Mouse (Mus musculus) adrenal gland, adult 18-20 months (tissue): ENCODE data around the gene Cx3cr1. TPM values are rescaled to one million over a fixed set of nuclear protein-coding genes. Genes with fewer than 3 reads are reported as not detected.
"Not testable (repeated sequence)": the region's sequence is repeated elsewhere in the genome, so short reads cannot be mapped to it uniquely, and the experiment has no call there.

Experiments
- DNase-seq, 2 experiments: peaks; one replicate each; pipeline ENCODE4 v3.0.0; 2021 to 2022; ENCODE audit warnings: low spot score in 2 of 2
- long read RNA-seq, 2 experiments: library from polyadenylated mRNA; stranded (forward); transcript quantifications; one replicate each; pipeline ENCODE4 v2.0.0; 2021
- total RNA-seq, 2 experiments: library from RNA; stranded (reverse); gene quantifications; 1 replicate in 1 of 2; 2 replicates in 1 of 2; pipeline ENCODE4 v1.2.3; 2021

The Cx3cr1 gene
- total RNA-seq: 1 to 10 TPM; 2.8 to 3.4 TPM
- long read RNA-seq, experiment 1, partial matches to known transcripts: 0 of 1 reads
- long read RNA-seq, experiment 1, other reads (novel, unspliced or antisense): 1 of 1 reads
- long read RNA-seq, experiment 2, partial matches to known transcripts: 0 of 14 reads
- long read RNA-seq, experiment 2, other reads (novel, unspliced or antisense): 14 of 14 reads

DNA sequence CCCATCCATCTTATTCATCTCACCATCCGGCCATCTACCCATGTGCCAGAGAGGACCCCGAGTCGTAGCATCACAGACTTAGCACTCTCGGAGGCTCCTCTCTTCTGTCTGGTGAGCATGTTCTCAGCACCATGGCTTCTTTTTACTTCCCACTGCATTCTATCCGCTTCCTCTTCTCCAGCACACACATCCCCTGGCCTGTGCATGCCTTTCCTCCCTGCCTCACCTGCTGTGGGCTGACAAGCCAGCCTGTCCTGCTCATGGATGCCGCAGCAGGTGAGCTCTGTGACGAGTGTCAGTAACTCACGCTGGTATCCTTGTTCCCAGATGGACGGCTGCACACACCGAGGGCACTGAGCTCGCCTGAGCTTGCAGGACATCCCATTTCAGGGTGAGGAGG lies at the start of gene Cx3cr1:
Cx3cr1 (minus strand) TSS at position 101 of the 400 bp plus-strand sequence.
- no peak for DNase-seq

DNA sequence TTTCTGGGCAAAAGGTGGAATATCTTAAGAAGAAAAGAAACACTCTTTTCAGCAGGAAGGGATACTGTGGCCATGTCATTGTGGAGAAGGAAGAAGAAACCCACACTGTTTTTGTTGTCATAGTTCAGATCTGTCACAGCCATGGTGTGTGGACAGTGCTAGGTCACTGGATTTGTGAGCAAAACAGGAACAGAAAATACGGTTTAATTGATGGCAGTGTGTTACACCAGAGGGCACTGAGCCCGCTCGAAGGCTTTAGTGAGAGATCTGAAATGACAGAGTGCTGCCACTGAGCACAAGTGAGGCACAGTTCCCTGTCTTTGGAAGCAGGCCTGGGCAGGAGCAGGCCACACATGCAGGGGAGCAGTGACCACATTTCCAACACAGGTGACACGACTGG lies 48.5 kb upstream of the Cx3cr1 start:
- DNase-seq: no peak

DNA sequence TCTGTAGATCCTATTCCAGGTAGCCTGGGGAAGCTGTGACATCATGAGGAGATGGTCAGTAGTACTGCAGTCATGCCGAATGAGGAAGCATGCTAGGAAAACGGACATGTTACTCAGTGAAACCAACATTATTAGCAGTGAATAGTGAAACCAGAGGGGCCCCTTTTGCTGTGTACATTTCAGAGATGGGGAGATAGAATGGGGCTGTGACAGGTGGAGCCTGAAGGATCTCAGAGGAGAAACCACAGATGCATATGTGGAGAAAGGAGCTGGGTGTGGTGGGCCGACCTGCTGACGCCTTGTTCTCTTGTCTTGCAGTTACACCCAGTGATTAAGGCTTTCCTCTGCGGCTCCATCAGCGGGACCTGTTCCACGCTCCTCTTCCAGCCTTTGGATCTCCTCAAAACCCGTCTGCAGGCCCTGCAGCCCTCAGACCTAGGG lies 46.5 kb upstream of the Cx3cr1 start:
- DNase-seq: no peak

GRCm38 (mm10) chr9:120115580-120115979 lies 45.9 kb upstream of the Cx3cr1 start:
- DNase-seq: no peak

DNA sequence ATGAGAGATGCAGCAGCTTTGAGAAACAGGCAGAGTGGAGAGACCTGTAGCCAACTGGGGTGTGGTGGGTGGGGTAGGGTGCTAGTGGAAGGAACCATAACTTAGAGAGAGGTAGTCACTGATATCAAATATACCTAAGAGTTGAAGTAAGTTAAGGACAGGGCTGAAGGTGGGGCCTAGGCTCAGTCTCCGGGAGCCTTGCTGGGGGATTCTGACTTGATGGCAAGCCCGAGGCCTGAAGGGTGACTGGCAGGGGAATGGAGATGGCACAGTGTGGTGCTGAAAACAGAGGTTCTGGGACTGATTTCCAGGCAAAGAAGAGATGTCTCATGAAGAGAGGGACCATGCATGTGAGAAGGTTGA lies 45.1 kb upstream of the Cx3cr1 start:
- DNase-seq: no peak

GRCm38 (mm10) chr9:120114051-120114788 lies 44.5 kb upstream of the Cx3cr1 start:
- no peak for DNase-seq

DNA sequence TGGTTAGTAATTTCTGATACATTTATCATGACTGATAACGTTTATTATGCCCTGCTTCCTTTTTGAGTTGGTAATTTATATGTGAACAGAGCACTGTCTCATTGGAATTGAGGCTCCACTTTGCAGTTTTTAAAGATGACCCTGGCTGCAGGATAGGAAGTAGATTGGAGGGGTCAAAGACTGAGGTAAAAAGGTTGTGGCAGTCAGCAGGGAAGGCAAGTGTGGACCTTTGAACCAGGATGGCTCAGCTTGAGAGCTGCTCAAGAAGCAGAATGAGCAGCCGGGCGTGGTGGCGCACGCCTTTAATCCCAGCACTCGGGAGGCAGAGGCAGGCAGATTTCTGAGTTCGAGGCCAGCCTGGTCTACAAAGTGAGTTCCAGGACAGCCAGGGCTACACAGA lies 43.8 kb upstream of the Cx3cr1 start:
- no peak for DNase-seq

DNA sequence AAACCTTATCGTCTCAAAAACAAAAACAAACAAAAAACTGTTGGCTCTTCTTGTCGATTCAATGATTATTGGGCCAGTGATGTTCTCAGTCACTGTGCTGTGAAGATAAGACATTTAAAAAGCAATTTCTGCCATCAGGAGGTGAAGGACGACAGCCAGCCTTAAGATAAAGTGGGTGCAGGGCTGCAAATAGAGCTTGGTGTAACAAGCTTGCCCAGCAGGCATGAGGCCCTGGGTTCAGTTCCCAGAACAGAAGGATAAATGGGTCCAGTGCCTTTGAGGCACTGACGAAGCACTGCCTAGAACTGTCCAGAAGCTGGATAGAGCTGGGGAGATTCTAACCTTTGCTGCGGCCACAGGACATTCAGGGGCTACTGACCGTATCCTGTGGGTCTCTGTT lies 42.8 kb upstream of the Cx3cr1 start:
- no peak for DNase-seq

DNA sequence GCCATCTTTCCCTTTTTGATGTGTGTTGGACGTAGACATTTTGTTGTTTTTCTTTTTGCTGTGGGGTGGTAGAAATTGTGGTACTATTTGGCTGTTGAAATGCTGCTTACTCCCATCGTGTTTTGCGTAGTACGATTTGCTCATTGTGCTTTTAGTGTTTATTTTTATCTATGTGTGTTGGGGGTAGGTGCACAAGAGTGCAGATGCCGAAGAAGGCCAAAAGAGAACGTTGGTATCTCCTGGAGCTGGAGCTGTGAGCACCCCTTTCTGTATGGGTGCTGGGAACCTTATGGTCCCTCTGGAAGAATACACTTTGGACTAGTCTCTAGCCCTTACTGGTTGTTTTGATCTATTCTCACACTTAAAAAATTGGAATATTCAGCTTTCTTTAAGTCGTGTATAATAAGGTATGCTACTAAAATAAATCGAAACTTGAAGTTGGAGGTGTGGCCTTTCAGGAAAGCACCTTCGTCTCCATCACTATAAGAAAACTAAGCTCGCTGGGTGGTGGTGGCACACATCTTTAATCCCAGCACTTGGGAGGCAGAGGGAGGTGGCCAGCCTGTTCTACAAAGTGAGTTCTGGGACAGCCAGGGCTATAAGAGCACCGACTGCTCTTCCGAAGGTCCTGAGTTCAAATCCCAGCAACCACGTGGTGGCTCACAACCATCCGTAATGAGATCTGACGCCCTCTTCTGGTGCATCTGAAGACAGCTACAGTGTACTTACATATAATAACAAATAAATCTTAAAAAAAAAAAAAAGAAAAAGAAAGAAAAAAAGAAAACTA lies 41.7 kb upstream of the Cx3cr1 start:
- DNase-seq: no peak

GRCm38 (mm10) chr9:120110211-120111018 lies 40.7 kb upstream of the Cx3cr1 start, which contains the start of gene Slc25a38:
Gene Slc25a38, plus strand, starts transcription at chr9:120110374.
- peak; percentile 90 for DNase-seq

GRCm38 (mm10) chr9:120108953-120109352 lies 39.3 kb upstream of the Cx3cr1 start:
- DNase-seq: not testable (repeated sequence)

DNA sequence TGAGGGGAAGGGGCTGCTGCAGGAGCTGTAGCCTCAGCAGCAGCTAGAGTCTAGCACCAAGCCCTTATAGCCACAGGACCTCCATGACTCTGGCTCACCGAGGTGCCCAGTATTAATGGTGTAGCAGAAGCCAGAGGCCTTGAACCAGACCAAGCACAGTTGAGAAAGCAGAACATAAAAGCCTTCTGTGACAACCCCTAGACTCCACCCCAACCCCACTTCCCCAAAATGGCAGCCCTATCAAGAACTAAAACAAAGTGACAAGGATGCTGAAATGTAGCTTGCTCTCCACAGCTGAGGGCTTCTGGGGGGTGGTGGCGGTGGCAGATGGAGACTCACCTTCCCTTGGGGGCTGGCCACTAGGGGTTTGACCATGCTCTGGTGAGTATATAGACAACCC lies 31.5 kb upstream of the Cx3cr1 start:
- no peak for DNase-seq

DNA sequence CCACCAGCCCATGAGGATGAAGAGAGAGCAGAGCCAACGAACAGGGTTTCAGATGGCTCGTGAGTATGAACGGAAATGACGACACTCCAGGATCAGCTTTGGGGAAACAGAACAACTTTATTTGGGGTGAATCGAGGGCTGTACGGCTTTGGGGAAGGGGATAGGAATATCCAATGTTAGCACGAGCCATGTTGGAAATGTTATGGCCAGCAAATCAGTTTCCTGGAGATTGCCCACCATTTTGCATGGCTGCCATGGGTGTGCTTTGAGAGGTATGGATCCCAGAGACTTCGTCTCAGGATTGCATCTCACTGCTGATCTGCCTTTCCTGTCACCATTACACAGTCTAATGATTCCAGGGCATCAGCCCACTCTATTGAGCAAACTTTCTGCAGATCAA lies 29.6 kb upstream of the Cx3cr1 start:
- no peak for DNase-seq

- peak; percentile 55 to 64 for DNase-seq
Measured at GRCm38 (mm10) chr9:120098682-120099081, 29.0 kb upstream of the Cx3cr1 start.

GRCm38 (mm10) chr9:120095886-120096285 lies 26.2 kb upstream of the Cx3cr1 start:
- DNase-seq: no peak

DNA sequence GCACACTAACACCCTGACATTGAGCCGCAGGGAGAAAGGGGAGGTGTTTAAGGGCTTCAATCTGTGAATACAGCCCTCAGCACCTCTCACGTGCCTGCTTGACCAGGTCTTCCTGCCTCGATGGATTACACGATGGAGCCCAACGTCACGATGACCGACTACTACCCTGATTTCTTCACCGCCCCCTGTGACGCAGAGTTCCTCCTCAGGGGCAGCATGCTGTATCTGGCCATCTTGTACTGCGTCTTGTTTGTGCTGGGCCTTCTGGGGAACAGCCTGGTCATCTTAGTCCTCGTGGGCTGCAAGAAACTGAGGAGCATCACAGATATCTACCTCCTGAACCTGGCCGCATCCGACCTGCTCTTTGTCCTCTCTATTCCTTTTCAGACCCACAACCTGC lies 24.0 kb upstream of the Cx3cr1 start:
- no peak for DNase-seq

GRCm38 (mm10) chr9:120091696-120092238 lies 22.1 kb upstream of the Cx3cr1 start, which contains the start of gene Ccr8:
Gene Ccr8, plus strand, starts transcription at chr9:120092114.
- no peak for DNase-seq

DNA sequence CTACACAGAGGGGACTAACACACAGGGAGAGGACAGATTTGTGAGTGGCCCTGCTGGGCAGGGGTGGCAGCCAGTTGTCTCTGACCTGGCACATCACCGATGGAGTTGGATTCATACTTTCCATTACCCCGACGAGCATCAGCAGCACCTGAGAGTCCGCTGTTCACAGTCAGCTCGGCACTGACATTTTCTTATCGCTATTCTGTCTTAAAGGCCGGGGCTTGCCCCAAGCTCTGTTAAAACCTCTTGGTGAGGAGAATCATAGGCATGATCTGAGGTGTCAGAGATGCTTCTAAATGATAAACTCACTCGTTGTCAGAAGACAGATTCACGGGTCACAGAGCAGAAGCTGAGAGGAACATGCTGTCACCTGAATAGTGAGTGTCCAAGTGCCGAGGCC lies 21.4 kb upstream of the Cx3cr1 start:
- no peak for DNase-seq

DNA sequence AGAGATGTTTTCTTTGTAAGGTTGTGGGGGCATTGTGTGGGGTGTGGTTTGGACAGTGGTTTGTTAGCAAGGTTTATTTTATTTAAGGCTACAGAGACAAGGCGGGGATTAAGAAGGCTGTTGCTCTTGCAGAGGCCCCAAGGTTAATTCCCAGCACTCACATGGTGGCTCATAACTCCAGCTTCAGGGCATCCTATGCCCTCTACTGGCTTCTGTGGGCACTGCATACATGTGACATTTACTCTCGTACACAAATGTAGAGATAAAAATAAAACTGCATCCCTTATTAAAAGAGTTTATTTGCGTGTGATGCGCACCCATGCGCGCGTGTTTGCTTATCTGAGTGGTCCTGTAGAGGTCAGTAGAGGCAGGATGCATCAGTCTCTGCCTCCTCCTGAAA lies 19.4 kb upstream of the Cx3cr1 start:
- DNase-seq: no peak

DNA sequence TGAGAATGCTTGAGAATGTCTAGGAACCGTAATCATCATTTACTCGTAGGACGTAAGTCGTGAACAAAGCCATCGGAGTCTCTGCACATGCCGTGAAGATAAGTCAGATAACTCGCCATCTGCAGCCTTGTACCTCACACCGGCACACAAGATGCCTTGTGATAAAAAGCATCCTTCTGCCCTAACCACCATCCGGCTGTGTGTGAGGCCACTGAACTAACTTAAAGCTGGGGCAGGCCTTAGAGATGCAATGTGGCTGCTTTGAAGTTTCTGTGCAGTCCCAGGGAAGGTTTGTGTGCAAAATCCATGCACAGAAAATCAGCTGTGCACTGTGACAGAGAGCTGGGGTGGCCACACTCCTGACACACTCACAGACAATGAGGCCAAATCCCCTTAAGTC lies 14.7 kb upstream of the Cx3cr1 start:
- DNase-seq: no peak
